Mouse (Mus musculus): ENCODE results near the gene Zfp879. TPM values are rescaled to one million over a fixed set of nuclear protein-coding genes. Genes with fewer than 3 reads are reported as not detected.

Gene Zfp879
- total and polyA plus RNA-seq, 3 experiments, result not detected

DNA sequence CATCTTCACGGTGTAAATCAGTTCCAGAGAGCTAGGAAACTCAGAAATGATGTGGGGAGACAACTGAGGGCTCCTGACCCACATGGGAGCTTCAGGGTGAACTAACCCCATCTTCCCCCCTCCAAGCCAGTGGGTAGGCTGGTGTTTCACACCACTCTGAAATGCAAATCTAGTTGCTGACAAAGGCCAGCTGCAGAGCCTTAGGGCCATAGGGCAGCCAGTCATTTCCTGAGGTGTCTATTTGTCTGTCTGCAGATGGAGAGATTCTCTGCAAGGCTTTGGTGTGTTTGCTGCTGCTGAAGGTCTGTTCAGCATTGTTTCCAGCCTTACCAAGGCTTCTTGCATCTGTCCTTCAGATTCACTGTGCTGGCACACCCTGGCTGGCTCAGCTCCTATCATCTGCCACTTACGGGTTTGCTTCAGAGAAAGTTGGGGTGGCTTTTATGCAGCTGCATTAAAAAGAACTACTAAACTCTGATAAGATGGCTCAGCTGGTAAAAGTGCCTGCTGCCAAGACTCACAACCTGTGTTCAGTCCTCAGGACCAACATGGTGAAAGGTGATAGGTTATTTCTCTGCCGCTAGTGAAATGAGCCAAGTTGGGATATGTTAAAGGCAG, 7.3 kb upstream of the Zfp879 start:
- Histone ChIP-seq H3K27me3 (replicated peaks) (peaks cover 17% of the 10 kb centered on the region), H3K4me2 (ENCODE audit: insufficient read depth, low read depth, poor library complexity, severe bottlenecking) (peak overlapping the region; percentile 76), H3K79me2 (replicated peaks; ENCODE audit: control insufficient read depth, extremely low read depth, insufficient read depth, poor library complexity, severe bottlenecking) (no peaks in the 10 kb centered on the region), H3K9me3 (replicated peaks; ENCODE audit: low read length) (peaks cover 17% of the 10 kb centered on the region), H3K4me1 (ENCODE audit: control insufficient read depth in 1 of 2, insufficient read depth in 2 of 2) (peaks cover 19 to 52% of the 10 kb centered on the region in 2 experiments), H3K4me3 (replicated peaks in 1 of 3; ENCODE audit: low read depth in 2 of 3, low read length in 2 of 3, poor library complexity in 1 of 3) (peak overlapping the region in 1 of 3 experiments; percentile 30), H3K27ac (ENCODE audit: insufficient read depth, low read depth) (no peak overlapping the region), H3K36me3 (replicated peaks in 1 of 2; ENCODE audit: control insufficient read depth in 1 of 2, insufficient read depth in 1 of 2, low read length in 1 of 2) (no peaks in the 10 kb centered on the region), H3K9ac (ENCODE audit: insufficient read depth, low read depth) (no peak overlapping the region)
- peak; percentile 88 for DNase-seq (ENCODE audit: extremely low read depth)
- in situ Hi-C loops (cut with MboI; ENCODE audit: low pct_ligation_motif_present, low pct_unique_long_range_greater_than_20kb, low sequenced_read_pairs), result no loop called here
- dilution Hi-C loops (cut with MboI; ENCODE audit: extremely low pct_ligation_motif_present, extremely low pct_unique_long_range_greater_than_20kb, low sequenced_read_pairs), result no loop called here
- TF ChIP-seq PAX5 (IDR thresholded peaks at IDR 0.05; ENCODE audit: low read length) (no peak), MXI1 (IDR thresholded peaks at IDR 0.05; ENCODE audit: low read depth, low read length) (no peak), MAX (IDR thresholded peaks at IDR 0.05; ENCODE audit: low read length) (0 out of 2 replicates have a peak, but pooled peaks have one; percentile 1), GABPA (IDR thresholded peaks at IDR 0.05; ENCODE audit: insufficient replicate concordance, low read depth, low read length) (no peak), BHLHE40 (IDR thresholded peaks at IDR 0.05; ENCODE audit: low read depth, low read length) (peak; percentile 55; the same call in 1 of the 2 replicates), EP300 (IDR thresholded peaks at IDR 0.05; ENCODE audit: low read length) (peak; percentile 59), MAFK (IDR thresholded peaks at IDR 0.05; ENCODE audit: insufficient replicate concordance, low read length) (no peak; the same call in 1 of the 2 replicates), JUN (IDR thresholded peaks at IDR 0.05; ENCODE audit: insufficient read depth, low read depth, low read length) (no peak), SMC3 (IDR thresholded peaks at IDR 0.05; ENCODE audit: low read depth, low read length) (no peak; the same call in 1 of the 2 replicates), E2F4 (IDR thresholded peaks at IDR 0.05; ENCODE audit: insufficient replicate concordance, low read depth, low read length) (no peak), MAZ (IDR thresholded peaks at IDR 0.05; ENCODE audit: low read depth, low read length) (no peak; the same call in 1 of the 2 replicates), ZKSCAN1 (IDR thresholded peaks at IDR 0.05; ENCODE audit: borderline replicate concordance, low read depth, low read length) (no peak), ZMIZ1 (IDR thresholded peaks at IDR 0.05; ENCODE audit: low read depth, low read length) (no peak), CHD1 (IDR thresholded peaks at IDR 0.05; ENCODE audit: low read depth, low read length) (no peak), USF1 (IDR thresholded peaks at IDR 0.05; ENCODE audit: low read depth, low read length) (no peak), JUND (conservative IDR thresholded peaks at IDR 0.05; ENCODE audit: low read depth, low read length) (peak; percentile 56; the same call in 1 of the 2 replicates), CHD2 (IDR thresholded peaks at IDR 0.05; ENCODE audit: low read length) (peak; percentile 34; the same call in 1 of the 2 replicates), POLR2AphosphoS2 (IDR thresholded peaks at IDR 0.05; ENCODE audit: low read depth, low read length) (no peak), USF2 (conservative IDR thresholded peaks at IDR 0.05; ENCODE audit: low read depth, low read length) (no peak), NELFE (IDR thresholded peaks at IDR 0.05; ENCODE audit: low read depth, low read length) (peak; percentile 45; the same call in 1 of the 2 replicates), NRF1 (IDR thresholded peaks at IDR 0.05; ENCODE audit: low read depth, low read length) (no peak), IRF4 (IDR thresholded peaks at IDR 0.05; ENCODE audit: low read depth, low read length) (peak; percentile 69), TBP (conservative IDR thresholded peaks at IDR 0.05; ENCODE audit: low read depth, low read length) (peak; percentile 50; the same call in 1 of the 2 replicates), UBTF (IDR thresholded peaks at IDR 0.05; ENCODE audit: low read depth, low read length) (no peak), HCFC1 (IDR thresholded peaks at IDR 0.05; ENCODE audit: low read depth, low read length) (no peak; the same call in 1 of the 2 replicates), ETS1 (conservative IDR thresholded peaks at IDR 0.05; ENCODE audit: low read depth, low read length) (peak; percentile 76), ZC3H11A (IDR thresholded peaks at IDR 0.05; ENCODE audit: low read depth, low read length) (no peak), ZNF384 (IDR thresholded peaks at IDR 0.05; ENCODE audit: low read depth, low read length) (no peak), RAD21 (IDR thresholded peaks at IDR 0.05; ENCODE audit: low read depth, low read length) (no peak; the same call in 1 of the 2 replicates), SIN3A (IDR thresholded peaks at IDR 0.05; ENCODE audit: low read length) (no peak), RCOR1 (conservative IDR thresholded peaks at IDR 0.05; ENCODE audit: low read depth, low read length) (no peak), KAT2A (IDR thresholded peaks at IDR 0.05; ENCODE audit: insufficient replicate concordance, low read length) (no peak), MEF2A (IDR thresholded peaks at IDR 0.05; ENCODE audit: borderline replicate concordance, low read depth, low read length) (no peak), POLR2A (IDR thresholded peaks at IDR 0.05; ENCODE audit: low read depth, low read length) (peak; percentile 33; the same call in 1 of the 2 replicates), ELF1 (IDR thresholded peaks at IDR 0.05; ENCODE audit: low read depth, low read length) (no peak), CTCF (conservative IDR thresholded peaks at IDR 0.05 in 1 of 2, IDR thresholded peaks at IDR 0.05 in 1 of 2; ENCODE audit: low read depth in 2 of 2, low read length in 2 of 2) (no peak), TCF12 (IDR thresholded peaks at IDR 0.05; ENCODE audit: low read depth, low read length) (peak; percentile 75)

Data from CH12.LX (cell line).